Mouse (Mus musculus) stomach, embryonic 14.5 days (tissue): ENCODE measurements around the gene Lbx2. TPM values are rescaled to one million over a fixed set of nuclear protein-coding genes. Genes with fewer than 3 reads are reported as not detected.

Experiments used
- ATAC-seq: fragments of 200-750 bp; cut with Nextera tagmentation; 2 replicates; pipeline ENCODE4 v1.8.0; 2017; ENCODE audit warnings: low read depth, moderate TSS enrichment; ENCODE audit not compliant: insufficient number of reproducible peaks, insufficient read depth, low FRiP score
- H3K27ac ChIP-seq: fragments of 300-500 bp; sonication (generic); 2 replicates; pipeline ENCODE4 v1.5.1; 2014; ENCODE audit warnings: mild to moderate bottlenecking, low read length, moderate library complexity, mixed read lengths
- H3K27me3 ChIP-seq: fragments of 300-500 bp; sonication (generic); 2 replicates; pipeline ENCODE4 v1.6.1; 2014; ENCODE audit warnings: low read length, control low read depth, mixed read lengths; ENCODE audit not compliant: control insufficient read depth, insufficient read depth
- H3K36me3 ChIP-seq: fragments of 300-500 bp; sonication (generic); 2 replicates; pipeline ENCODE4 v1.6.1; 2014; ENCODE audit warnings: mild to moderate bottlenecking, control low read depth, low read length, moderate library complexity, mixed read lengths; ENCODE audit not compliant: control insufficient read depth, insufficient read depth
- H3K4me1 ChIP-seq: fragments of 300-500 bp; sonication (generic); 2 replicates; pipeline ENCODE4 v1.6.1; 2014; ENCODE audit warnings: low read length, control low read depth, mixed read lengths; ENCODE audit not compliant: control insufficient read depth, insufficient read depth
- H3K4me2 ChIP-seq: fragments of 300-500 bp; sonication (generic); replicated peaks from 2 replicates; pipeline ENCODE4 v1.6.1; 2014; ENCODE audit warnings: low read depth, low read length, control low read depth
- H3K4me3 ChIP-seq: fragments of 300-500 bp; sonication (generic); 2 replicates; pipeline ENCODE4 v1.5.1; 2014; ENCODE audit warnings: low read depth, low read length, control low read depth
- H3K9ac ChIP-seq: fragments of 300-500 bp; sonication (generic); replicated peaks from 2 replicates; pipeline ENCODE4 v1.6.1; 2014; ENCODE audit warnings: low read depth, mild to moderate bottlenecking, control low read depth, low read length, moderate library complexity, mixed read lengths
- H3K9me3 ChIP-seq: fragments of 300-500 bp; sonication (generic); 2 replicates; pipeline ENCODE4 v1.6.1; 2016; ENCODE audit warnings: low read depth, low read length, control low read depth; ENCODE audit not compliant: control insufficient read depth
- WGBS: fragments of 180-500 bp; shearing (Covaris S2); extraction: QIAGEN DNeasy Blood & Tissue Kit; methylation state at CpG from one replicate; pipeline ENCODE4 v1.1.7; 2014; 5-methylcytosine and 5-hydroxymethylcytosine counted together
- polyA plus RNA-seq: library from polyadenylated mRNA; unstranded; fragments of >200 nt; fragmentation: Nextera tagmentation; extraction: Ambion mirVana; gene quantifications from 2 replicates; pipeline ENCODE4 v1.2.1, GENCODE M21; 2014

Lbx2 gene
- polyA plus RNA-seq, 1 experiment from 2014 or later = 1.8 TPM

- no peaks in the 10 kb centered on the region for H3K9me3 ChIP-seq
- peak overlapping the region; percentile 28 for H3K4me2 ChIP-seq
- ATAC-seq = no peak
- peaks cover 83% of the 10 kb centered on the region for H3K27me3 ChIP-seq
- H3K36me3 ChIP-seq = no peaks in the 10 kb centered on the region
- no peak overlapping the region for H3K9ac ChIP-seq
- WGBS = 1% methylated on average over 81 of the region's 81 CpGs
- no peak overlapping the region for H3K27ac ChIP-seq
- H3K4me3 ChIP-seq = peak overlapping the region; percentile 26
- peaks cover 5% of the 10 kb centered on the region; the same call in 1 of the 2 replicates for H3K4me1 ChIP-seq
Observed at GRCm38 (mm10) chr6:83068706-83069487, 17.3 kb upstream of the Lbx2 start.

- Histone ChIP-seq H3K36me3 (no peaks in the 10 kb centered on the region), H3K4me3 (peak overlapping the region; percentile 26), H3K9me3 (no peaks in the 10 kb centered on the region), H3K9ac (no peak overlapping the region), H3K27ac (no peak overlapping the region), H3K27me3 (peaks cover 83% of the 10 kb centered on the region), H3K4me2 (peak overlapping the region; percentile 3; the same call in 1 of the 2 replicates), H3K4me1 (peaks cover 5% of the 10 kb centered on the region; the same call in 1 of the 2 replicates)
- peak; percentile 17; the same call in 1 of the 2 replicates for ATAC-seq
- under 1% methylated on average over 69 of the region's 69 CpGs for WGBS
Observed at GRCm38 (mm10) chr6:83069488-83070246, 16.5 kb upstream of the Lbx2 start.

GRCm38 (mm10) chr6:83070247-83070310 is 16.1 kb upstream of the Lbx2 start, which contains the start of gene Tlx2:
Tlx2 (minus strand) TSS chr6:83070293.
- Histone ChIP-seq H3K27ac (peak within 1 kb of the TSS; percentile 3; the same call in 1 of the 2 replicates), H3K27me3 (peaks cover 81% of the 10 kb centered on the region), H3K9me3 (no peaks in the 10 kb centered on the region), H3K4me1 (peaks cover 5% of the 10 kb centered on the region; the same call in 1 of the 2 replicates), H3K4me3 (peak within 1 kb of the TSS; percentile 26), H3K9ac (no peak within 1 kb of the TSS), H3K4me2 (peak within 1 kb of the TSS; percentile 28), H3K36me3 (no peaks in the 10 kb centered on the region)
- 1% methylated on average over 10 of the region's 10 CpGs for WGBS
- no peak for ATAC-seq

GRCm38 (mm10) chr6:83070311-83071219 is 15.6 kb upstream of the Lbx2 start:
- Histone ChIP-seq H3K9ac (no peak overlapping the region), H3K36me3 (no peaks in the 10 kb centered on the region), H3K4me2 (0 out of 2 replicates have a peak overlapping the region, but pooled peaks have one; percentile 7), H3K27ac (peak overlapping the region; percentile 3; the same call in 1 of the 2 replicates), H3K4me3 (peak overlapping the region; percentile 26), H3K9me3 (no peaks in the 10 kb centered on the region), H3K4me1 (peaks cover 5% of the 10 kb centered on the region; the same call in 1 of the 2 replicates), H3K27me3 (peaks cover 81% of the 10 kb centered on the region)
- ATAC-seq = peak; percentile 38; the same call in 1 of the 2 replicates
- WGBS = under 1% methylated on average over 58 of the region's 58 CpGs

- Histone ChIP-seq H3K27me3 (peaks cover 79% of the 10 kb centered on the region), H3K4me3 (peak overlapping the region; percentile 8; the same call in 1 of the 2 replicates), H3K9me3 (no peaks in the 10 kb centered on the region), H3K27ac (no peak overlapping the region), H3K9ac (no peak overlapping the region), H3K36me3 (no peaks in the 10 kb centered on the region), H3K4me2 (0 out of 2 replicates have a peak overlapping the region, but pooled peaks have one; percentile 7), H3K4me1 (peaks cover 5% of the 10 kb centered on the region; the same call in 1 of the 2 replicates)
- peak; percentile 50 for ATAC-seq
- WGBS = 1% methylated on average over 24 of the region's 24 CpGs
Observed at GRCm38 (mm10) chr6:83071220-83071619, 14.9 kb upstream of the Lbx2 start.

- no peak overlapping the region for H3K27ac ChIP-seq
- no peak for ATAC-seq
- H3K9ac ChIP-seq = no peak overlapping the region
- 20% methylated on average over 2 of the region's 2 CpGs for WGBS
- H3K4me2 ChIP-seq = no peak overlapping the region
- no peak overlapping the region for H3K4me3 ChIP-seq
- H3K9me3 ChIP-seq = no peaks in the 10 kb centered on the region
- H3K36me3 ChIP-seq = no peaks in the 10 kb centered on the region; the same call in 1 of the 2 replicates
- H3K4me1 ChIP-seq = peaks cover 10% of the 10 kb centered on the region; the same call in 1 of the 2 replicates
- H3K27me3 ChIP-seq = peaks cover 47% of the 10 kb centered on the region
Observed at GRCm38 (mm10) chr6:83074979-83075378, 11.2 kb upstream of the Lbx2 start.

GRCm38 (mm10) chr6:83077630-83078323 is 8.4 kb upstream of the Lbx2 start, which contains the start of gene Pcgf1:
Pcgf1 (plus strand) TSS chr6:83077869.
- Histone ChIP-seq H3K9ac (peak within 1 kb of the TSS; percentile 63), H3K36me3 (peaks cover 5% of the 10 kb centered on the region; the same call in 1 of the 2 replicates), H3K4me2 (peak within 1 kb of the TSS; percentile 96), H3K4me1 (peaks cover 5% of the 10 kb centered on the region; the same call in 1 of the 2 replicates), H3K27ac (peak within 1 kb of the TSS; percentile 77), H3K27me3 (peaks cover 27% of the 10 kb centered on the region), H3K9me3 (no peaks in the 10 kb centered on the region), H3K4me3 (peak within 1 kb of the TSS; percentile 71)
- ATAC-seq = peak; percentile 49
- WGBS = 0% methylated on average over 54 of the region's 54 CpGs
